Mouse (Mus musculus) G1E (cell line): ENCODE results near the gene Ogfrl1. TPM values are rescaled to one million over a fixed set of nuclear protein-coding genes. Genes with fewer than 3 reads are reported as not detected.
"Not testable (repeated sequence)": the region's sequence is repeated elsewhere in the genome, so short reads cannot be mapped to it uniquely, and the experiment has no call there.

ENCODE experiments used
- ATAC-seq: 2 replicates; pipeline ENCODE4 v1.8.0; 2016; ENCODE audit warnings: mild to moderate bottlenecking; ENCODE audit not compliant: insufficient number of reproducible peaks, poor library complexity, low FRiP score, severe bottlenecking; ENCODE audit errors: extremely low read depth
- DNase-seq: peaks from one replicate; pipeline ENCODE4 v3.0.0; 2012; ENCODE audit warnings: low spot score
- H3K27me3 ChIP-seq: 2 replicates; pipeline ENCODE4 v1.6.1; 2012; ENCODE audit warnings: mild to moderate bottlenecking, low read length, inconsistent platforms; ENCODE audit not compliant: insufficient read depth
- H3K36me3 ChIP-seq: replicated peaks from 2 replicates; pipeline ENCODE3; 2012; ENCODE audit warnings: mild to moderate bottlenecking, inconsistent platforms
- H3K4me1 ChIP-seq: 2 replicates; pipeline ENCODE4 v1.6.1; 2012; ENCODE audit warnings: low read depth, low read length, inconsistent platforms, mixed read lengths; ENCODE audit not compliant: insufficient read depth
- H3K4me3 ChIP-seq: 2 replicates; pipeline ENCODE4 v1.5.1; 2012; ENCODE audit warnings: low read depth, mild to moderate bottlenecking, inconsistent platforms, low read length, moderate library complexity, mixed read lengths
- H3K9me3 ChIP-seq: replicated peaks from 2 replicates; pipeline ENCODE4 v1.6.1; 2012; ENCODE audit warnings: inconsistent platforms
- CTCF ChIP-seq: IDR thresholded peaks from 2 replicates; pipeline ENCODE4 v1.5.1; 2012; ENCODE audit warnings: low read depth, low read length, inconsistent platforms, mixed read lengths
- GATA1 ChIP-seq: IDR thresholded peaks from 2 replicates; pipeline ENCODE4 v1.6.1; 2012; ENCODE audit warnings: borderline replicate concordance, low read length, inconsistent platforms, mixed read lengths
- GATA2 ChIP-seq: IDR thresholded peaks from 2 replicates; pipeline ENCODE4 v1.6.1; 2012; ENCODE audit warnings: low read depth, low read length, inconsistent platforms, borderline replicate concordance
- POLR2AphosphoS5 ChIP-seq: IDR thresholded peaks from 2 replicates; pipeline ENCODE4 v1.6.1; 2012; ENCODE audit warnings: low read depth, low read length, inconsistent platforms; ENCODE audit not compliant: insufficient replicate concordance
- TAL1 ChIP-seq: conservative IDR thresholded peaks from 2 replicates; pipeline ENCODE4 v1.6.1; 2012; ENCODE audit warnings: low read depth, low read length, inconsistent platforms, mixed read lengths
- polyA plus RNA-seq: library from polyadenylated mRNA; stranded (reverse); fragments of >175 nt; gene quantifications from 2 replicates; pipeline ENCODE4 v1.2.3, GENCODE M21; 2012
- total RNA-seq, 2 experiments: library from RNA; stranded (forward) in 1 of 2; stranded (reverse) in 1 of 2; fragments of 200-1000 nt in 1 of 2; fragments of >200 nt in 1 of 2; fragmentation: Nextera tagmentation in 1 of 2; gene quantifications; 2 replicates each; pipeline ENCODE4 v1.2.3; 2014 to 2017

Ogfrl1 gene
- total and polyA plus RNA-seq, 3 experiments = 10.8 to 36.6 (median 13.5) TPM

DNA sequence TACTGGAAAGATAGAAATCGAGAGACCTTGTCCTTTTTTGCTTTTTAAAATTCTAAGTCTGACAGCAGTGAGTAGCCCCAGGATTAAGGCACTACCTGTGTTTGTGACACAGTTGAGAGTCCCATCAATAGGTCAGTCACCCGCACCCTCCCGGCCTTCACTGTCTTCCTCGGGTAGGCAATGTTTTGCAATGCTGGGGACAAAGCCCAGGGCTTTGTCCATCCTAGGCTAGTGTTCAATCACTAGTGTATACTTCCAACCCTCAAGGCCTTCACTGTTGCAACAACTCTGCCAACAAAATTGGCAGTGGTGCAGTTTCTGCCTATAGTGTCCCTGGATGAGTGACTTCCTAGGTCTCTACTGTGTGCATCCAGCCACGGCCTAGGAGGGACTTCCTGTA is 14.0 kb upstream of the Ogfrl1 start:
- no peak for DNase-seq

DNA sequence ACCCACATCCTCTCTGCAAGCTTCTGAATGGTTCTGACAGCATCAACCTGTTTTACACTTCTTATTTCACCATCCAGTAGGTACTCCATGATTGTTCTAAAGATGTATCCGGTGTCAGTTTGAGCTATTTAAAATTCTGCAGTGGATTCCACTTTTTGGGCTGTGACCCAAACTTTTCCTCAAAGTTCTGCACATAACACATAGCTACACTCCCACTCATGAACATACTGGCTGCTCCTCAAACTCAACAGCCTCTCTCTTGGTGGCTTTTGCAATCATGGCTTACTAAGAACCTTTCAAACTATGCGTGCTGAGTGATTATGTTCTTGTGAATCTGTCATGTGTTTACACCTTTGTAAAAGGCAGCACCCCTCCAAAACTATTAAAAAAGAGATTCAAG is 12.4 kb upstream of the Ogfrl1 start:
- ATAC-seq (no peak; the same call in 1 of the 2 replicates), DNase-seq (no peak)
- Histone ChIP-seq H3K36me3 (no peaks in the 10 kb centered on the region), H3K4me3 (no peak overlapping the region), H3K27me3 (peaks cover 4% of the 10 kb centered on the region; the same call in 1 of the 2 replicates), H3K4me1 (no peaks in the 10 kb centered on the region), H3K9me3 (no peaks in the 10 kb centered on the region)
- TF ChIP-seq GATA2 = no peak
- no peak for TF ChIP-seq TAL1
- TF ChIP-seq POLR2AphosphoS5 = no peak
- no peak for TF ChIP-seq GATA1
- no peak for TF ChIP-seq CTCF

More for the DNA sequence above, 14.0 kb upstream of the Ogfrl1 start:
- Histone ChIP-seq H3K4me3 (no peak overlapping the region), H3K27me3 (peaks cover 4% of the 10 kb centered on the region; the same call in 1 of the 2 replicates), H3K36me3 (no peaks in the 10 kb centered on the region), H3K9me3 (no peaks in the 10 kb centered on the region), H3K4me1 (no peaks in the 10 kb centered on the region)
- no peak for TF ChIP-seq POLR2AphosphoS5
- no peak for TF ChIP-seq GATA2
- no peak for TF ChIP-seq GATA1
- no peak for TF ChIP-seq TAL1
- TF ChIP-seq CTCF = no peak
- no peak for ATAC-seq

GRCm38 (mm10) chr1:23402401-23402800 is 4.8 kb upstream of the Ogfrl1 start:
- DNase-seq = no peak
- H3K4me3 ChIP-seq = no peak overlapping the region
- H3K36me3 ChIP-seq = no peaks in the 10 kb centered on the region
- no peaks in the 10 kb centered on the region for H3K9me3 ChIP-seq
- ATAC-seq = no peak
- peaks cover 5% of the 10 kb centered on the region; the same call in 1 of the 2 replicates for H3K27me3 ChIP-seq
- H3K4me1 ChIP-seq = peaks cover 19% of the 10 kb centered on the region
- TF ChIP-seq GATA1 (no peak), POLR2AphosphoS5 (no peak), TAL1 (no peak), GATA2 (no peak), CTCF (no peak)

GRCm38 (mm10) chr1:23399552-23399951 is 2.0 kb upstream of the Ogfrl1 start:
- H3K36me3 ChIP-seq = no peaks in the 10 kb centered on the region
- no peaks in the 10 kb centered on the region for H3K9me3 ChIP-seq
- ATAC-seq = peak; percentile 79
- peak; percentile 18 for DNase-seq
- H3K27me3 ChIP-seq = peaks cover 5% of the 10 kb centered on the region; the same call in 1 of the 2 replicates
- H3K4me1 ChIP-seq = peaks cover 19% of the 10 kb centered on the region
- peak overlapping the region; percentile 49; the same call in 1 of the 2 replicates for H3K4me3 ChIP-seq
- no peak for TF ChIP-seq CTCF
- TF ChIP-seq GATA1 = no peak
- TF ChIP-seq TAL1 = no peak
- no peak for TF ChIP-seq GATA2
- TF ChIP-seq POLR2AphosphoS5 = no peak

GRCm38 (mm10) chr1:23394356-23394755 is 3.2 kb downstream of the Ogfrl1 start:
- H3K36me3 ChIP-seq, H3K9me3 ChIP-seq, H3K4me3 ChIP-seq, H3K4me1 ChIP-seq, DNase-seq, ATAC-seq: not testable (repeated sequence)
- H3K27me3 ChIP-seq = peaks cover 15% of the 10 kb centered on the region

DNA sequence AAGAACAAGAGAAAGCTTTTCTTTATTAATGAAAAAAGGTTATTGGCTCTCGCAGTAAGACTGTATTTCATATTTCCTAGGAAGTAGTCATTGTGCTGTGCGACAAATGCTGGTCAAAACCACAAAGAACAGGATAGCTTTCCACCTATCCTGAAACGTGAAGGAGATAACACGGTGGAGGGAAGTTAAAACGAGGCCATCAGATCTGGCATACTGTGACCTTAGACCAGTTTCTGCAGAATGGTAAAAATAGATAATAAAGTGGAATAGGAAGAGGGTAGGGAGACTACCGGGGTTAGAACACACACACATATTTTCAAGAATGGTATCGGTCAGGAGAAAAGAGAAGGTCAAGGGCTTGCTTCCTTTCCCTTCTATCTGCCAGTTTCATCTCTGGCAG is 5.8 kb downstream of the Ogfrl1 start:
- peaks cover 19% of the 10 kb centered on the region for H3K27me3 ChIP-seq
- TF ChIP-seq GATA1 (no peak), GATA2 (no peak), TAL1 (no peak), CTCF (no peak), POLR2AphosphoS5 (no peak)
- no peaks in the 10 kb centered on the region for H3K36me3 ChIP-seq
- H3K4me1 ChIP-seq = peaks cover 5% of the 10 kb centered on the region; the same call in 1 of the 2 replicates
- ATAC-seq (no peak), DNase-seq (no peak)
- no peak overlapping the region for H3K4me3 ChIP-seq
- no peaks in the 10 kb centered on the region for H3K9me3 ChIP-seq

GRCm38 (mm10) chr1:23384326-23384725 is 13.2 kb downstream of the Ogfrl1 start:
- TF ChIP-seq CTCF (no peak), POLR2AphosphoS5 (no peak), GATA1 (no peak), GATA2 (no peak), TAL1 (no peak)
- H3K27me3 ChIP-seq = peaks cover 4% of the 10 kb centered on the region; the same call in 1 of the 2 replicates
- DNase-seq (no peak), ATAC-seq (no peak)
- H3K9me3 ChIP-seq = no peaks in the 10 kb centered on the region
- H3K4me3 ChIP-seq = no peak overlapping the region
- peaks cover 37% of the 10 kb centered on the region for H3K4me1 ChIP-seq
- peaks cover 9% of the 10 kb centered on the region for H3K36me3 ChIP-seq
